Mouse (Mus musculus) megakaryocyte, embryonic 14.5 days (primary cell): ENCODE results near the gene Tbkbp1.

Source experiments
- FLI1 ChIP-seq: IDR thresholded peaks from 2 replicates; pipeline ENCODE4 v1.6.1; 2012; ENCODE audit warnings: low read length, inconsistent platforms, mixed read lengths
- GATA1 ChIP-seq: IDR thresholded peaks from 3 replicates; pipeline ENCODE4 v1.6.1; 2012; ENCODE audit warnings: mixed read lengths, low read length, inconsistent platforms, borderline replicate concordance

DNA sequence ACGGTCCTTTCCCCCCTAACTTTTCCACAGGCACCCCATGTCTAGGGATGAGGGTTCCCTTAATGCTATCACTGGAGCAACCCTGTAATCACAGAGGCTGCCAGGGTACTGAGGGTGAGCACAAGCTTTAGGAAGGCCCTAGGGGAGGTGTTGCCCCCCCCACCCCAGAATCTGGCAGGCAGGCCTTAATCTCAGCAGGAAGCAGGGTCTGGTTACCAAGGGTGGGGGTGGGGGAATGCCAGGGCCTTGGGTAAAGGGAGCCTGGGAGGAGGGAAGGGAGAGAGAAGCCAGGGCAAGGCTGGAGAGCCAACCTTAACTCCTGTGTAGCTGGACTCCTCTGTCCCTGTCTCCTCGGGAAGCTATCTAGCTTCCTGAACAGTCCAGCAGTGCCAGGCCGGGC, 30.7 kb downstream of the Tbkbp1 start:
- TF ChIP-seq GATA1 (no peak), FLI1 (no peak)
